ENCODE assay signal across 11 mouse cellular contexts in the genomic region with DNA sequence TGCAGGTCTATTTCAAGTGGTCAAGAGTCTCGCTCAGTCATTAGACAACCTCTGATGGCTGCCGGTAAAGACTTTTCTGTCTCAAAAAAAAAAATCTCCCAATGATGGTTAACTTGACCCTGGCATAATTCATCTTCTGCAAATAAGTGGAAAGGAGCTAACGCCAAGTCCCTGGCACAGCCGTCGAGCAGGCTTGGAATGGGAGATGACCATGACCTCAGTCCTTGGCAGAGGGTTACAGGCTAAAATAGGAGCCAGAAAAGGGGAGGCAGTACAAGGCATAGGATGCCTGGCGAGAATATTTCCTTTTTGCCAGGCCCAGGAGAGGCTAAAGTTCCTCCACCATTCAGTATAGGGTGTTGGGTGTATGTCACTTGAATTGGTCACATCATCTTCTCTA.
DNase-seq lines count a peak whose midpoint lies in the region.
"Had no signal": no experiment of that assay in that cellular context is flagged by ENCODE, and none has a peak within 500 bp of the region (broad histone marks: within the 10 kb centered on the region; RNA-seq: fewer than 3 reads in every experiment).

No protein-coding gene starts in this region.

- DNase-seq in cerebellum, postnatal 14 days = peak; percentile 66 to 68
- DNase-seq in cerebellum, adult 9-11 months = no peak
- peak; percentile 34 for DNase-seq in lung, postnatal 10 days
- no peak for DNase-seq in lung, postnatal 4 days
- DNase-seq in gastrocnemius, adult 18-20 months (ENCODE audit: low spot score) = peak; percentile 68
- DNase-seq in spleen, adult 18-20 months = no peak
- DNase-seq in neural tube, embryonic 10.5 days (ENCODE audit: extremely low spot score, low spot score) = no peak
- DNase-seq: kidney, adult 18-20 months; kidney, postnatal 14 days; lung, adult 2 months; thymus, adult 18-20 months had no signal

Comparison
In these comparisons a context has a peak if more than half of its experiments do, and no peak if none do; other contexts are left out.
1. DNase-seq: peak in cerebellum, postnatal 14 days (2 of 2), lung, postnatal 10 days (single experiment) and gastrocnemius, adult 18-20 months (single experiment); none in cerebellum, adult 9-11 months (single experiment), lung, postnatal 4 days (0 of 2), spleen, adult 18-20 months (0 of 2) and neural tube, embryonic 10.5 days (single experiment).